Mouse (Mus musculus) lung, embryonic 14.5 days (tissue): Measurements from ENCODE around the gene Hs3st6. TPM values are rescaled to one million over a fixed set of nuclear protein-coding genes. Genes with fewer than 3 reads are reported as not detected.

Source experiments
- ATAC-seq: fragments of 200-750 bp; cut with Nextera tagmentation; 2 replicates; pipeline ENCODE4 v1.8.0; 2017; ENCODE audit warnings: mild to moderate bottlenecking, moderate TSS enrichment, moderate library complexity; ENCODE audit not compliant: insufficient read depth
- DNase-seq: peaks from one replicate; pipeline ENCODE4 v3.0.0-alpha.2; 2015
- H3K27ac ChIP-seq: fragments of 300-500 bp; sonication (generic); 2 replicates; pipeline ENCODE4 v1.5.1; 2014; ENCODE audit warnings: low read depth, mild to moderate bottlenecking, moderate library complexity
- H3K27me3 ChIP-seq: fragments of 300-500 bp; sonication (generic); 2 replicates; pipeline ENCODE4 v1.6.1; 2014; ENCODE audit warnings: low read length, control low read depth; ENCODE audit not compliant: insufficient read depth
- H3K36me3 ChIP-seq: fragments of 300-500 bp; sonication (generic); 2 replicates; pipeline ENCODE4 v1.6.1; 2014; ENCODE audit warnings: control low read depth; ENCODE audit not compliant: insufficient read depth
- H3K4me1 ChIP-seq: fragments of 300-500 bp; sonication (generic); 2 replicates; pipeline ENCODE4 v1.6.1; 2014; ENCODE audit warnings: antibody characterized with exemption, control low read depth; ENCODE audit not compliant: insufficient read depth
- H3K4me2 ChIP-seq: fragments of 300-500 bp; sonication (generic); 2 replicates; pipeline ENCODE4 v1.6.1; 2014; ENCODE audit warnings: mild to moderate bottlenecking
- H3K4me3 ChIP-seq: fragments of 300-500 bp; sonication (generic); 2 replicates; pipeline ENCODE4 v1.5.1; 2014; ENCODE audit warnings: low read depth, low read length
- H3K9ac ChIP-seq: fragments of 300-500 bp; sonication (generic); 2 replicates; pipeline ENCODE4 v1.6.1; 2014
- H3K9me3 ChIP-seq: fragments of 300-500 bp; sonication (generic); 2 replicates; pipeline ENCODE4 v1.6.1; 2016; ENCODE audit warnings: low read depth, low read length, control low read depth
- CTCF ChIP-seq: IDR thresholded peaks from 2 replicates; pipeline ENCODE4 v1.5.1; 2016; ENCODE audit warnings: antibody characterized with exemption, low read depth
- WGBS: fragments of 180-500 bp; shearing (Covaris S2); extraction: QIAGEN DNeasy Blood & Tissue Kit; methylation state at CpG from one replicate; pipeline ENCODE4 v1.1.7; 2014; 5-methylcytosine and 5-hydroxymethylcytosine counted together
- polyA plus RNA-seq: library from polyadenylated mRNA; unstranded; fragments of >200 nt; fragmentation: Nextera tagmentation; extraction: Ambion mirVana; gene quantifications from 2 replicates; pipeline ENCODE4 v1.2.1, GENCODE M21; 2014

Gene Hs3st6
- polyA plus RNA-seq, 1 experiment from 2014 or later: 2.9 TPM

DNA sequence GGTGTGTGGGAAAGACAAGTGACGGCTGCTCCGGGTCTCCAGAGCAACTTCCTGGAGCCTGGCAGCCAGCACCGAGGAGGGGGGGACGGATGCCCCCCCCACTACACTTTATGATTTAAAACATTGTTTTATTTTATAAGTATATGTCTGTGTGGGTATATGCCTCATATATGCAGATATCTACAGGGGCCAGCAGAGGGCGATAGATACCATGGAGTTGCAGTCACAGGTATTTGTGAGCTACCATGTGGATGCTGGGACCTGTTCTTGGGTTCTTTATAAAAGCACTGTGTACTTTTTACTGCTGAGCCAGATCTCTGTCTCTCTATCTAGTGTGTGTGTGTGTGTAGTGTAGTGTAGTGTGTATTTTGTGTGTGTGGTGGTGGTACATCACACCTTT lies 20.5 kb downstream of the Hs3st6 start:
- Histone ChIP-seq H3K4me3 (no peak overlapping the region), H3K27me3 (peaks cover 5% of the 10 kb centered on the region; the same call in 1 of the 2 replicates), H3K4me2 (no peak overlapping the region), H3K27ac (no peak overlapping the region), H3K9ac (no peak overlapping the region), H3K36me3 (no peaks in the 10 kb centered on the region), H3K4me1 (no peaks in the 10 kb centered on the region), H3K9me3 (no peaks in the 10 kb centered on the region)
- 83% methylated on average over 5 of the region's 5 CpGs for WGBS
- no peak for DNase-seq
- no peak for ATAC-seq
- TF ChIP-seq CTCF: peak; percentile 22; the same call in 1 of the 2 replicates

DNA sequence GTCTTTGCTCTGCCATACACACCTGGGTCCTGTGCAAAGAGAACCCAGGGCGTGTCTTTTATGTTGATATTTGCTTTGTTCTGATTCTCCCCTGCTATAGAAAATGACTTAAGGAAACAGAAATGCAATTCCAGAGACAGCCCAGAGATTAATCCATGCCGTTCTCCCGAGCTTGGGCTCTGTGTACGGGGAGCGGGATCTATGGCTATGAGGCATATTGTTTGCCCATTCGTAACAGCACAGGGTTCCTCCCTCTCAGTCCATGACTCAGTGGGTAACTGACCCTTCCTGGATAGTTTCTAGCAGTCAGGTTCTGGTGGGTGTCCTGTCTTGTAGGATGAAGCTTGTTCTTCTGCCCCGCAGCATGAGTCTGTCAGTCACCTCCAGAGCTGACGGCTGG lies 22.4 kb downstream of the Hs3st6 start:
- no peaks in the 10 kb centered on the region for H3K27me3 ChIP-seq
- TF ChIP-seq CTCF: no peak

GRCm38 (mm10) chr17:24777073-24777472 lies 24.3 kb downstream of the Hs3st6 start:
- Histone ChIP-seq H3K9me3 (no peaks in the 10 kb centered on the region), H3K36me3 (no peaks in the 10 kb centered on the region), H3K27ac (no peak overlapping the region), H3K4me3 (no peak overlapping the region), H3K9ac (no peak overlapping the region), H3K4me2 (no peak overlapping the region), H3K4me1 (no peaks in the 10 kb centered on the region), H3K27me3 (no peaks in the 10 kb centered on the region)
- WGBS: 65% methylated on average over 2 of the region's 2 CpGs
- DNase-seq (peak; percentile 35), ATAC-seq (peak; percentile 35; the same call in 1 of the 2 replicates)
- TF ChIP-seq CTCF: no peak

More for the DNA sequence above, 22.4 kb downstream of the Hs3st6 start:
- DNase-seq (no peak), ATAC-seq (no peak)
- no peak overlapping the region for H3K9ac ChIP-seq
- no peak overlapping the region for H3K27ac ChIP-seq
- H3K4me2 ChIP-seq: no peak overlapping the region
- 65% methylated on average over 8 of the region's 8 CpGs for WGBS
- H3K4me1 ChIP-seq: no peaks in the 10 kb centered on the region
- H3K9me3 ChIP-seq: no peaks in the 10 kb centered on the region
- no peaks in the 10 kb centered on the region for H3K36me3 ChIP-seq
- H3K4me3 ChIP-seq: no peak overlapping the region

GRCm38 (mm10) chr17:24780821-24781220 lies 28.0 kb downstream of the Hs3st6 start:
- Histone ChIP-seq H3K27ac (no peak overlapping the region), H3K4me1 (no peaks in the 10 kb centered on the region), H3K4me3 (no peak overlapping the region), H3K36me3 (no peaks in the 10 kb centered on the region), H3K4me2 (no peak overlapping the region), H3K27me3 (no peaks in the 10 kb centered on the region), H3K9me3 (no peaks in the 10 kb centered on the region), H3K9ac (no peak overlapping the region)
- ATAC-seq (no peak), DNase-seq (no peak)
- TF ChIP-seq CTCF: no peak
- WGBS: 87% methylated on average over 2 of the region's 2 CpGs

DNA sequence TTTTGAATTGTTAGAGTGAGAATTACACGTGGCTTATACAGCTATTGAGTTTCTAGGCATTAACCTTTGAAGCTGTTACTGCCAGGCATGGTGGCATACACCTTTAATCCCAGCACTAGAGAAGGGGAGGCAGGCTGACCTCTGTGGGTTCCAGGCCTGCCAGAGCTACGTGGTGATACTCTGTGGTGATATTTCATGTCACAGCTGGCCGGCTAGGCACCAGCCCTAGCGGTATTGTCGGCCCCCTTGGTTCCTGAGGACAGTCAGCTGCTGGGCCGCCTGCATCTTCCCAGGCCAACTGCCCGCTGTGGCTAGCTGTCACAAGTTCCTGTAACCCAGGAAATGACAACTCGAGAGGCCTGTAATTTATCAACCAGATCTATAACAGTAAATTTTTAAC lies 39.4 kb downstream of the Hs3st6 start:
- no peak for ATAC-seq

GRCm38 (mm10) chr17:24794791-24795190 lies 42.0 kb downstream of the Hs3st6 start:
- TF ChIP-seq CTCF: no peak
- no peaks in the 10 kb centered on the region for H3K4me1 ChIP-seq
- no peaks in the 10 kb centered on the region for H3K36me3 ChIP-seq
- ATAC-seq: no peak
- H3K27me3 ChIP-seq: no peaks in the 10 kb centered on the region
- H3K4me2 ChIP-seq: no peak overlapping the region
- H3K27ac ChIP-seq: no peak overlapping the region
- no peak overlapping the region for H3K9ac ChIP-seq
- no peaks in the 10 kb centered on the region for H3K9me3 ChIP-seq
- WGBS: 51% methylated on average over 12 of the region's 12 CpGs
- DNase-seq: peak; percentile 22
- H3K4me3 ChIP-seq: no peak overlapping the region

More for the DNA sequence above, 39.4 kb downstream of the Hs3st6 start:
- TF ChIP-seq CTCF: no peak
- Histone ChIP-seq H3K4me3 (no peak overlapping the region), H3K9me3 (no peaks in the 10 kb centered on the region), H3K4me2 (no peak overlapping the region), H3K36me3 (no peaks in the 10 kb centered on the region), H3K9ac (no peak overlapping the region), H3K4me1 (no peaks in the 10 kb centered on the region), H3K27ac (no peak overlapping the region), H3K27me3 (no peaks in the 10 kb centered on the region)
- WGBS: 35% methylated on average over 8 of the region's 8 CpGs
- no peak for DNase-seq

DNA sequence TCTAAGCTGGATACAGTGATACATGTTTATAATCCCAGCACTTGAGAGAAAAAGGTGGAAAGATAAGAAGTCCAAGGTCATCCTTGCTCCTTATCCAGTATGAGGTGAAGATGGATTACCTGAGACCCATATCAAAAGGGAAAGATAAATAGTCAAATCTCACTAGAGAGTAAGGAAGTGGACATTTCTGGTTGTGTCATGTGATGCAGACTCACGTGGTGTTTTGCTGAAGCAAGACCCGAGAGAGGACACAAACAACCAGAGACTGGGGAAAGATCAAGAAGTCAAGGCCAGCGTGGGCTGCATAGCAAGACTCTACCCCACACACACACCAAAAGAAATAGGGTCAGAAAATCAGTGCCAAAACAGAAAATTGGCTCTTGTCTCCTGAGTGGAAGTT lies 44.2 kb downstream of the Hs3st6 start:
- DNase-seq: no peak
- H3K4me3 ChIP-seq: no peak overlapping the region
- no peak for TF ChIP-seq CTCF
- 48% methylated on average over 3 of the region's 3 CpGs for WGBS
- H3K4me1 ChIP-seq: no peaks in the 10 kb centered on the region
- no peaks in the 10 kb centered on the region for H3K9me3 ChIP-seq
- no peaks in the 10 kb centered on the region for H3K36me3 ChIP-seq
- ATAC-seq: no peak
- no peak overlapping the region for H3K9ac ChIP-seq
- H3K4me2 ChIP-seq: no peak overlapping the region
- no peaks in the 10 kb centered on the region for H3K27me3 ChIP-seq
- no peak overlapping the region for H3K27ac ChIP-seq

- Histone ChIP-seq H3K36me3 (no peaks in the 10 kb centered on the region), H3K4me1 (no peaks in the 10 kb centered on the region), H3K4me2 (no peak overlapping the region), H3K9me3 (no peaks in the 10 kb centered on the region), H3K4me3 (no peak overlapping the region), H3K27ac (no peak overlapping the region), H3K27me3 (0 out of 2 replicates have a peak, but pooled peaks cover 2% of the 10 kb centered on the region), H3K9ac (no peak overlapping the region)
- 53% methylated on average over 9 of the region's 9 CpGs for WGBS
- ATAC-seq: no peak
- DNase-seq: no peak
- no peak for TF ChIP-seq CTCF
Observed at GRCm38 (mm10) chr17:24798229-24798628, 45.4 kb downstream of the Hs3st6 start.
